Mouse (Mus musculus) heart, embryonic 14.5 days (tissue): ENCODE measurements at regions not wholly inside any gene's neighbourhood (a gene's known extent, or its start where the extent isn't known, plus 50 kb on each side); places are given as distances from the start of the nearest gene placed in this dataset.

Source experiments
- ATAC-seq: fragments of 200-750 bp; cut with Nextera tagmentation; 2 replicates; pipeline ENCODE4 v1.8.0; 2017; ENCODE audit warnings: low read depth, moderate TSS enrichment; ENCODE audit not compliant: insufficient number of reproducible peaks, insufficient read depth, low FRiP score
- H3K27ac ChIP-seq, 2 experiments: fragments of 200-500 bp in 1 of 2; fragments of 300-500 bp in 1 of 2; sonication (generic) in 1 of 2; replicated peaks in 1 of 2; 2 replicates each; pipeline ENCODE4 v1.5.1; 2012 to 2014; ENCODE audit warnings: low read depth in 2 of 2, low read length in 2 of 2, control low read depth in 1 of 2, mild to moderate bottlenecking in 1 of 2, mixed read lengths in 1 of 2; ENCODE audit not compliant: control insufficient read depth in 1 of 2, insufficient read depth in 1 of 2
- H3K27me3 ChIP-seq: fragments of 300-500 bp; sonication (generic); 2 replicates; pipeline ENCODE4 v1.6.1; 2014; ENCODE audit warnings: mild to moderate bottlenecking, low read length, control low read depth; ENCODE audit not compliant: control insufficient read depth, insufficient read depth
- H3K36me3 ChIP-seq: fragments of 300-500 bp; sonication (generic); 2 replicates; pipeline ENCODE4 v1.6.1; 2014; ENCODE audit warnings: mild to moderate bottlenecking, control low read depth, low read length, mixed read lengths; ENCODE audit not compliant: control insufficient read depth, insufficient read depth
- H3K4me1 ChIP-seq, 2 experiments: fragments of 200-500 bp in 1 of 2; fragments of 300-500 bp in 1 of 2; sonication (generic) in 1 of 2; 2 replicates each; pipeline ENCODE4 v1.6.1; 2012 to 2014; ENCODE audit warnings: low read length in 2 of 2, control low read depth in 1 of 2, mixed read lengths in 1 of 2; ENCODE audit not compliant: control insufficient read depth in 2 of 2, insufficient read depth in 2 of 2
- H3K4me2 ChIP-seq: fragments of 300-500 bp; sonication (generic); 2 replicates; pipeline ENCODE4 v1.6.1; 2014; ENCODE audit warnings: mild to moderate bottlenecking, low read length
- H3K4me3 ChIP-seq, 2 experiments: fragments of 200-500 bp in 1 of 2; fragments of 300-500 bp in 1 of 2; sonication (generic) in 1 of 2; 2 replicates each; pipeline ENCODE4 v1.5.1; 2012 to 2014; ENCODE audit warnings: low read length in 2 of 2, mild to moderate bottlenecking in 2 of 2, control low read depth in 1 of 2, low read depth in 1 of 2, moderate library complexity in 1 of 2; ENCODE audit not compliant: control insufficient read depth in 1 of 2, insufficient read depth in 1 of 2
- H3K9ac ChIP-seq: fragments of 300-500 bp; sonication (generic); 2 replicates; pipeline ENCODE4 v1.6.1; 2014; ENCODE audit warnings: mild to moderate bottlenecking, low read length
- H3K9me3 ChIP-seq: fragments of 300-500 bp; sonication (generic); 2 replicates; pipeline ENCODE4 v1.6.1; 2016; ENCODE audit warnings: low read length, control low read depth; ENCODE audit not compliant: control insufficient read depth
- WGBS: fragments of 180-500 bp; shearing (Covaris S2); extraction: QIAGEN DNeasy Blood & Tissue Kit; methylation state at CpG from one replicate; pipeline ENCODE4 v1.1.7; 2014; 5-methylcytosine and 5-hydroxymethylcytosine counted together

GRCm38 (mm10) chr6:93488441-93488955 is 545.2 kb upstream of the Adamts9 start:
- no peaks in the 10 kb centered on the region; a peak in 1 of 4 replicates for H3K4me1 ChIP-seq
- no peak overlapping the region for H3K9ac ChIP-seq
- no peak for ATAC-seq
- no peak overlapping the region for H3K4me3 ChIP-seq
- H3K27me3 ChIP-seq = no peaks in the 10 kb centered on the region
- H3K9me3 ChIP-seq = no peaks in the 10 kb centered on the region
- 74% methylated on average over 2 of the region's 2 CpGs for WGBS
- no peaks in the 10 kb centered on the region for H3K36me3 ChIP-seq
- H3K27ac ChIP-seq = no peak overlapping the region
- no peak overlapping the region for H3K4me2 ChIP-seq

- Histone ChIP-seq H3K9ac (no peak overlapping the region), H3K27ac (no peak overlapping the region), H3K9me3 (no peaks in the 10 kb centered on the region), H3K4me1 (0 out of 4 replicates have a peak, but pooled peaks cover 0 to 4% of the 10 kb centered on the region in 2 experiments), H3K4me2 (no peak overlapping the region), H3K27me3 (no peaks in the 10 kb centered on the region), H3K36me3 (no peaks in the 10 kb centered on the region), H3K4me3 (no peak overlapping the region)
- 90% methylated on average over 2 of the region's 2 CpGs for WGBS
- no peak for ATAC-seq
Measured at GRCm38 (mm10) chr6:93478521-93478920, 535.2 kb upstream of the Adamts9 start.

GRCm38 (mm10) chr6:93474981-93475380 is 531.7 kb upstream of the Adamts9 start:
- H3K27ac ChIP-seq = no peak overlapping the region
- ATAC-seq = no peak
- WGBS = 0% methylated on average over 1 of the region's 1 CpGs

GRCm38 (mm10) chr6:93467867-93468266 is 524.6 kb upstream of the Adamts9 start:
- Histone ChIP-seq H3K9me3 (no peaks in the 10 kb centered on the region), H3K36me3 (no peaks in the 10 kb centered on the region), H3K9ac (no peak overlapping the region), H3K27me3 (no peaks in the 10 kb centered on the region), H3K4me3 (no peak overlapping the region), H3K4me2 (no peak overlapping the region), H3K27ac (no peak overlapping the region), H3K4me1 (peaks cover 0 to 15% of the 10 kb centered on the region in 2 experiments; a peak in 3 of 4 replicates)
- no peak for ATAC-seq
- WGBS = 44% methylated on average over 5 of the region's 5 CpGs

More at GRCm38 (mm10) chr6:93474981-93475380, 531.7 kb upstream of the Adamts9 start:
- H3K4me3 ChIP-seq = no peak overlapping the region
- H3K4me1 ChIP-seq = peaks cover 0 to 13% of the 10 kb centered on the region in 2 experiments; a peak in 3 of 4 replicates
- H3K27me3 ChIP-seq = no peaks in the 10 kb centered on the region
- H3K4me2 ChIP-seq = no peak overlapping the region
- H3K36me3 ChIP-seq = no peaks in the 10 kb centered on the region
- H3K9me3 ChIP-seq = no peaks in the 10 kb centered on the region
- H3K9ac ChIP-seq = no peak overlapping the region

- Histone ChIP-seq H3K27ac (no peak overlapping the region), H3K4me1 (peaks cover 5 to 26% of the 10 kb centered on the region in 2 experiments)
Measured at GRCm38 (mm10) chr6:93462861-93463260, 519.6 kb upstream of the Adamts9 start.

GRCm38 (mm10) chr6:93461374-93461773 is 518.1 kb upstream of the Adamts9 start:
- Histone ChIP-seq H3K4me3 (no peak overlapping the region), H3K27ac (peak overlapping the region; percentile 85 to 87), H3K9me3 (no peaks in the 10 kb centered on the region), H3K9ac (no peak overlapping the region), H3K27me3 (no peaks in the 10 kb centered on the region), H3K4me2 (no peak overlapping the region), H3K36me3 (no peaks in the 10 kb centered on the region), H3K4me1 (peaks cover 5 to 26% of the 10 kb centered on the region in 2 experiments)
- WGBS = 29% methylated on average over 3 of the region's 3 CpGs
- peak; percentile 68; the same call in 1 of the 2 replicates for ATAC-seq

More at GRCm38 (mm10) chr6:93462861-93463260, 519.6 kb upstream of the Adamts9 start:
- no peak for ATAC-seq
- no peak overlapping the region for H3K4me2 ChIP-seq
- H3K9ac ChIP-seq = no peak overlapping the region
- H3K4me3 ChIP-seq = no peak overlapping the region
- 67% methylated on average over 4 of the region's 4 CpGs for WGBS
- no peaks in the 10 kb centered on the region for H3K27me3 ChIP-seq
- no peaks in the 10 kb centered on the region for H3K36me3 ChIP-seq
- no peaks in the 10 kb centered on the region for H3K9me3 ChIP-seq

- no peak overlapping the region for H3K4me2 ChIP-seq
- no peaks in the 10 kb centered on the region for H3K27me3 ChIP-seq
- H3K27ac ChIP-seq = no peak overlapping the region
- H3K4me3 ChIP-seq = no peak overlapping the region
- H3K36me3 ChIP-seq = no peaks in the 10 kb centered on the region
- 81% methylated on average over 4 of the region's 4 CpGs for WGBS
- peaks cover 5 to 17% of the 10 kb centered on the region in 2 experiments for H3K4me1 ChIP-seq
- ATAC-seq = no peak
- no peak overlapping the region for H3K9ac ChIP-seq
- H3K9me3 ChIP-seq = no peaks in the 10 kb centered on the region
Measured at GRCm38 (mm10) chr6:93457613-93458012, 514.3 kb upstream of the Adamts9 start.
